Mouse (Mus musculus): ENCODE data around the gene Gm13289. TPM values are rescaled to one million over a fixed set of nuclear protein-coding genes. Genes with fewer than 3 reads are reported as not detected.

Gene Gm13289
- polyA plus RNA-seq, 1 experiment from 2014 or later = not detected

Other genes starting within 250 kb of the Gm13289 start
- not detected in 2 replicates for gene Ifna15, start 218.7 kb upstream of the Gm13289 start, polyA plus RNA-seq (2015; fragmentation: Nextera tagmentation; extraction: Ambion mirVana)
- gene Ifna14, start 205.1 kb upstream of the Gm13289 start, polyA plus RNA-seq (2015; fragmentation: Nextera tagmentation; extraction: Ambion mirVana) = not detected in 2 replicates
- gene Ifna9, start 184.5 kb upstream of the Gm13289 start, polyA plus RNA-seq (2015; fragmentation: Nextera tagmentation; extraction: Ambion mirVana) = not detected in 2 replicates
- not detected in 2 replicates for gene Ifna12, start 173.5 kb upstream of the Gm13289 start, polyA plus RNA-seq (2015; fragmentation: Nextera tagmentation; extraction: Ambion mirVana)
- not detected in 2 replicates for gene C87499, start 142.5 kb upstream of the Gm13289 start, polyA plus RNA-seq (2015; fragmentation: Nextera tagmentation; extraction: Ambion mirVana)
- gene Ifna13, start 132.5 kb upstream of the Gm13289 start, polyA plus RNA-seq (2015; fragmentation: Nextera tagmentation; extraction: Ambion mirVana) = not detected in 2 replicates
- not detected in 2 replicates for gene Ifna16, start 100.0 kb upstream of the Gm13289 start, polyA plus RNA-seq (2015; fragmentation: Nextera tagmentation; extraction: Ambion mirVana)
- not detected in 2 replicates for gene Ifna2, start 93.0 kb upstream of the Gm13289 start, polyA plus RNA-seq (2015; fragmentation: Nextera tagmentation; extraction: Ambion mirVana)
- gene Ifnab, start 85.6 kb upstream of the Gm13289 start, polyA plus RNA-seq (2015; fragmentation: Nextera tagmentation; extraction: Ambion mirVana) = not detected in 2 replicates
- 1.0 and 1.1 TPM in 2 replicates for gene Gm26566, start 55.1 kb upstream of the Gm13289 start, polyA plus RNA-seq (2015; fragmentation: Nextera tagmentation; extraction: Ambion mirVana)
- gene Klhl9, start 54.5 kb upstream of the Gm13289 start, polyA plus RNA-seq (2015; fragmentation: Nextera tagmentation; extraction: Ambion mirVana) = 123 and 130 TPM in 2 replicates
- not detected in 2 replicates for gene Gm13271, start 22.1 kb upstream of the Gm13289 start, polyA plus RNA-seq (2015; fragmentation: Nextera tagmentation; extraction: Ambion mirVana)
- gene Gm13283, start 16.8 kb upstream of the Gm13289 start, polyA plus RNA-seq (2015; fragmentation: Nextera tagmentation; extraction: Ambion mirVana) = 0.34 and 0.45 TPM in 2 replicates
- 0.46 and 0.59 TPM in 2 replicates for gene Gm13290, start 3.1 kb upstream of the Gm13289 start, polyA plus RNA-seq (2015; fragmentation: Nextera tagmentation; extraction: Ambion mirVana)
- gene Gm13272, start 2.9 kb downstream of the Gm13289 start, polyA plus RNA-seq (2015; fragmentation: Nextera tagmentation; extraction: Ambion mirVana) = not detected in 2 replicates
- gene Ifnz, start 5.2 kb downstream of the Gm13289 start, polyA plus RNA-seq (2015; fragmentation: Nextera tagmentation; extraction: Ambion mirVana) = 0.27 and 0.41 TPM in 2 replicates
- gene Gm13276, start 8.8 kb downstream of the Gm13289 start, polyA plus RNA-seq (2015; fragmentation: Nextera tagmentation; extraction: Ambion mirVana) = not detected in 2 replicates
- not detected in 2 replicates for gene Gm13277, start 11.7 kb downstream of the Gm13289 start, polyA plus RNA-seq (2015; fragmentation: Nextera tagmentation; extraction: Ambion mirVana)
- gene Gm13278, start 14.6 kb downstream of the Gm13289 start, polyA plus RNA-seq (2015; fragmentation: Nextera tagmentation; extraction: Ambion mirVana) = not detected in 2 replicates
- not detected in 2 replicates for gene Gm13275, start 17.6 kb downstream of the Gm13289 start, polyA plus RNA-seq (2015; fragmentation: Nextera tagmentation; extraction: Ambion mirVana)
- not detected in 2 replicates for gene Gm13279, start 20.5 kb downstream of the Gm13289 start, polyA plus RNA-seq (2015; fragmentation: Nextera tagmentation; extraction: Ambion mirVana)
- gene Gm13285, start 22.7 kb downstream of the Gm13289 start, polyA plus RNA-seq (2015; fragmentation: Nextera tagmentation; extraction: Ambion mirVana) = 0.76 and 1.0 TPM in 2 replicates
- gene Gm13287, start 26.3 kb downstream of the Gm13289 start, polyA plus RNA-seq (2015; fragmentation: Nextera tagmentation; extraction: Ambion mirVana) = not detected in 2 replicates
- gene Gm13288, start 28.6 kb downstream of the Gm13289 start, polyA plus RNA-seq (2015; fragmentation: Nextera tagmentation; extraction: Ambion mirVana) = not detected in 2 replicates
- gene Ifna7, start 39.3 kb downstream of the Gm13289 start, polyA plus RNA-seq (2015; fragmentation: Nextera tagmentation; extraction: Ambion mirVana) = not detected in 2 replicates
- not detected in 2 replicates for gene Ifna11, start 43.0 kb downstream of the Gm13289 start, polyA plus RNA-seq (2015; fragmentation: Nextera tagmentation; extraction: Ambion mirVana)
- gene Ifna6, start 50.5 kb downstream of the Gm13289 start, polyA plus RNA-seq (2015; fragmentation: Nextera tagmentation; extraction: Ambion mirVana) = not detected in 2 replicates
- not detected in 2 replicates for gene Ifna5, start 58.6 kb downstream of the Gm13289 start, polyA plus RNA-seq (2015; fragmentation: Nextera tagmentation; extraction: Ambion mirVana)
- gene Ifna4, start 64.9 kb downstream of the Gm13289 start, polyA plus RNA-seq (2015; fragmentation: Nextera tagmentation; extraction: Ambion mirVana) = not detected in 2 replicates
- gene Ifna1, start 73.2 kb downstream of the Gm13289 start, polyA plus RNA-seq (2015; fragmentation: Nextera tagmentation; extraction: Ambion mirVana) = not detected in 2 replicates
- gene Ifne, start 103.3 kb downstream of the Gm13289 start, polyA plus RNA-seq (2015; fragmentation: Nextera tagmentation; extraction: Ambion mirVana) = not detected in 2 replicates

Measured in limb, embryonic 13.5 days (tissue).